Mouse (Mus musculus) adrenal gland, postnatal 25 days (tissue): ENCODE results near the gene Myof. TPM values are rescaled to one million over a fixed set of nuclear protein-coding genes. Genes with fewer than 3 reads are reported as not detected.

Experiments
- DNase-seq: peaks from one replicate; pipeline ENCODE4 v3.0.0; 2021; ENCODE audit warnings: mixed read lengths
- long read RNA-seq: library from polyadenylated mRNA; stranded (forward); transcript quantifications from one replicate; pipeline ENCODE4 v2.0.0, GENCODE M21; 2021
- total RNA-seq: library from RNA; stranded (reverse); gene quantifications from 2 replicates; pipeline ENCODE4 v1.2.3, GENCODE M21; 2021

The Myof gene
- 28.3 and 29.8 TPM in 2 replicates for total RNA-seq
- long read RNA-seq, partial matches to known transcripts = 3 of 6 reads
- long read RNA-seq, other reads (novel, unspliced or antisense) = 3 of 6 reads

GRCm38 (mm10) chr19:38043281-38043981, at the start of gene Myof:
Myof (minus strand) TSS chr19:38043577.
- peak; percentile 69 for DNase-seq

- no peak for DNase-seq
Measured at GRCm38 (mm10) chr19:38091512-38091985, 48.2 kb upstream of the Myof start.

GRCm38 (mm10) chr19:38089358-38089757, 46.0 kb upstream of the Myof start:
- no peak for DNase-seq

GRCm38 (mm10) chr19:38086948-38087551, 43.7 kb upstream of the Myof start:
- DNase-seq = peak; percentile 37

- DNase-seq = no peak
Measured at GRCm38 (mm10) chr19:38085841-38086240, 42.5 kb upstream of the Myof start.

GRCm38 (mm10) chr19:38082931-38083525, 39.7 kb upstream of the Myof start:
- DNase-seq = no peak

GRCm38 (mm10) chr19:38081361-38081760, 38.0 kb upstream of the Myof start:
- DNase-seq = no peak

- no peak for DNase-seq
Measured at GRCm38 (mm10) chr19:38077851-38078540, 34.6 kb upstream of the Myof start.

GRCm38 (mm10) chr19:38076251-38076650, 32.9 kb upstream of the Myof start:
- DNase-seq = no peak

- DNase-seq = no peak
Measured at GRCm38 (mm10) chr19:38075051-38075450, 31.7 kb upstream of the Myof start.

- no peak for DNase-seq
Measured at GRCm38 (mm10) chr19:38073226-38073625, 29.8 kb upstream of the Myof start.

- no peak for DNase-seq
Measured at GRCm38 (mm10) chr19:38064051-38064450, 20.7 kb upstream of the Myof start.

GRCm38 (mm10) chr19:38063201-38063600, 19.8 kb upstream of the Myof start:
- DNase-seq = no peak

GRCm38 (mm10) chr19:38056931-38057330, 13.6 kb upstream of the Myof start:
- DNase-seq = no peak

- no peak for DNase-seq
Measured at GRCm38 (mm10) chr19:38056276-38056675, 12.9 kb upstream of the Myof start.

GRCm38 (mm10) chr19:38055798-38056197, 12.4 kb upstream of the Myof start:
- DNase-seq = no peak

GRCm38 (mm10) chr19:38054720-38055192, 11.4 kb upstream of the Myof start, which contains the start of gene Cep55:
Cep55 (plus strand) TSS chr19:38055011.
- peak; percentile 95 for DNase-seq

GRCm38 (mm10) chr19:38054149-38054719, 10.9 kb upstream of the Myof start:
- peak; percentile 78 for DNase-seq

GRCm38 (mm10) chr19:38053227-38054041, 10.1 kb upstream of the Myof start:
- no peak for DNase-seq

- DNase-seq = no peak
Measured at GRCm38 (mm10) chr19:38049686-38050085, 6.3 kb upstream of the Myof start.

GRCm38 (mm10) chr19:38045198-38045597, 1.8 kb upstream of the Myof start:
- DNase-seq = no peak
